Mouse (Mus musculus): Measurements from ENCODE around the gene Vegfb. TPM values are rescaled to one million over a fixed set of nuclear protein-coding genes. Genes with fewer than 3 reads are reported as not detected.
A peak's percentile ranks its signal among the peaks of the same experiment; 100 is the strongest.

Gene Vegfb
- polyA plus RNA-seq, 1 experiment from 2014 or later, result 91.1 TPM

DNA sequence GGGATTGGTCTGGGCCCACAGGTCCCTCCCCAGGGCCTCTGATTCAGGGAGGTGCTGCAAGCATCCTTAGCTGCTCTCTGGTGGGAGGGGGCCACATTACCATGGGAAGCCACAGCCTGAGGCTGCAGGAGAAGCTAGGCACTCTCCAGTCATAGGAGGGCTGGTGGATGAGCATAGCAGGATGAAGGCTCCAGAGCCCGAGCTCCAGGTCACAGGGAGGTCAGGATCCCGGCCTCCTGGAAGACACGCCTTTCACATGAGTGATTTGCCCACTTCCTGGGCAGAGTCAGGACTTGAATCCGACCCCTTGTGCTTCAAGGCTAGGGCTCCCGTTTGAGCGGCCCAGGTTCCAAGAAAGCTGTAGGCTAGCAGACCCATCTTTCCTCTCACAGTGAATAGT lies 15.8 kb downstream of the Vegfb start:
- H3K79me2 ChIP-seq (ENCODE audit: inconsistent target), result peaks cover 33% of the 10 kb centered on the region
- no peak overlapping the region for H3K27ac ChIP-seq
- no peak overlapping the region for H3K4me3 ChIP-seq (ENCODE audit: inconsistent target)
- peaks cover 2% of the 10 kb centered on the region; the same call in 1 of the 2 replicates for H3K36me3 ChIP-seq (ENCODE audit: inconsistent target)
- WGBS (ENCODE audit: missing documents), result 88% methylated on average over 6 of the region's 6 CpGs

- Histone ChIP-seq H3K4me3 (ENCODE audit: inconsistent target) (no peak overlapping the region), H3K27ac (no peak overlapping the region), H3K79me2 (ENCODE audit: inconsistent target) (peaks cover 23% of the 10 kb centered on the region), H3K36me3 (ENCODE audit: inconsistent target) (peaks cover 12% of the 10 kb centered on the region)
- 48% methylated on average over 7 of the region's 11 CpGs for WGBS (ENCODE audit: missing documents)
Observed at GRCm38 (mm10) chr19:6970460-6971085, 16.9 kb downstream of the Vegfb start.

DNA sequence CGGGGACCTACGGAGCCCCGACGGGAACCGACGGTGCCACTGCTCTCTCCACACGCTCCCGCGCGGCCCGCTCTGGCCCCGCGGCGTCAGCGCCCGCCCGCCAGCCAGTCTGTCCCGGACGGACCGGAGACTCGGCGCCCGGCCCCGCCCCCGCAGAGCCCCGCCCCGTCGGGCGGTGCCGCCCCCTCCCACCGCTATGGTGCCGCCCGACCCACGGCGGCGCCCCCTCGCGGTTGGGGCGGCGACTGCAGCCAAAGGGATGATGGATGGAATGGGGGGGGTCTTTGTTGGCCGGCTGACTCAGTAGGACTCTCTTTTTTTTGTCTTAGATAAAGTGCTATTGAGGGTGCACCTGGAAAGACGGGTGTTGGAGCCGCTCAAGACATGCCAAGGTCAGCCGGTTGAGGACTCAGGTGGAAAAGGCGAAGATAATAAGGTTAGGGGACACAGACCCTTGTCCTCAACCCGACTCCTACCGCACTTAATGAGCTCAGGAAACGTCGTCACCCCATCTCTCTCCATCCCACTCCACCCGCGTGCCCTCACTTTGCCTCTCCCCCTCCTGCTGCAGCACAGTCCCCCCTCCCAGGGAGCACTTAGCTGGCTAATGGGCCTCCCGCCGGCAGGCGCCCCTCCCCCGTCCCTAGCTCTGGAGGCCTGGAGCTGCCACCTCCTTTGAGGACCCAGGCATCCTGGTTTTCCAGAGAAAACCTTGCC lies 17.6 kb downstream of the Vegfb start:
- peaks cover 20% of the 10 kb centered on the region; the same call in 1 of the 2 replicates for H3K79me2 ChIP-seq (ENCODE audit: inconsistent target)
- H3K27ac ChIP-seq, result no peak overlapping the region
- peaks cover 20% of the 10 kb centered on the region for H3K36me3 ChIP-seq (ENCODE audit: inconsistent target)
- WGBS (ENCODE audit: missing documents), result 4% methylated on average over 37 of the region's 55 CpGs
- peak overlapping the region; percentile 57; the same call in 1 of the 2 replicates for H3K4me3 ChIP-seq (ENCODE audit: inconsistent target)

DNA sequence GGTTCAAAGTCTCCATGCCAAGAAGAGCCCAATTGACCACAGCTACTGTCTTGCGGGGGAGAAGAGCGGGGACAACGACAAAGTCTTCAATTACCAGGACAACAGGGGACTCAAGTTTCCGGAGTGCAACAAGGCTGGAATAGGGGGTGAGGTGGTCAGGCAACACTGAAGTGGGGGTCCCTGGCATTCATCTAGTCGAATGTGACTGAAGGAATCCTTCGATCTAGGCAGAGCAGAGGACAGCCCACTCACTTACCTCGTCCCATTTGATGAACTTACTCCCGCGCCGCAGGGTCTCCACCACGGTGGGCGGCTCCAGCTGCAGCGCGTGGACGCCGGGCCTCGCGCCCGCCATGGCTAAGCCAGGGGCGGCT lies 18.2 kb downstream of the Vegfb start:
- under 1% methylated on average over 20 of the region's 20 CpGs for WGBS (ENCODE audit: missing documents)
- peaks cover 25% of the 10 kb centered on the region for H3K36me3 ChIP-seq (ENCODE audit: inconsistent target)
- peak overlapping the region; percentile 57 for H3K4me3 ChIP-seq (ENCODE audit: inconsistent target)
- peaks cover 20% of the 10 kb centered on the region; the same call in 1 of the 2 replicates for H3K79me2 ChIP-seq (ENCODE audit: inconsistent target)
- peak overlapping the region; percentile 3; the same call in 1 of the 2 replicates for H3K27ac ChIP-seq

GRCm38 (mm10) chr19:6968491-6969271 lies 18.8 kb downstream of the Vegfb start:
- peak overlapping the region; percentile 57 for H3K4me3 ChIP-seq (ENCODE audit: inconsistent target)
- 6% methylated on average over 15 of the region's 15 CpGs for whole genome bisulfite sequencing (ENCODE audit: missing documents)
- H3K36me3 ChIP-seq (ENCODE audit: inconsistent target), result peaks cover 31% of the 10 kb centered on the region
- peak overlapping the region; percentile 3; the same call in 1 of the 2 replicates for H3K27ac ChIP-seq
- H3K79me2 ChIP-seq (ENCODE audit: inconsistent target), result peaks cover 20% of the 10 kb centered on the region; the same call in 1 of the 2 replicates

DNA sequence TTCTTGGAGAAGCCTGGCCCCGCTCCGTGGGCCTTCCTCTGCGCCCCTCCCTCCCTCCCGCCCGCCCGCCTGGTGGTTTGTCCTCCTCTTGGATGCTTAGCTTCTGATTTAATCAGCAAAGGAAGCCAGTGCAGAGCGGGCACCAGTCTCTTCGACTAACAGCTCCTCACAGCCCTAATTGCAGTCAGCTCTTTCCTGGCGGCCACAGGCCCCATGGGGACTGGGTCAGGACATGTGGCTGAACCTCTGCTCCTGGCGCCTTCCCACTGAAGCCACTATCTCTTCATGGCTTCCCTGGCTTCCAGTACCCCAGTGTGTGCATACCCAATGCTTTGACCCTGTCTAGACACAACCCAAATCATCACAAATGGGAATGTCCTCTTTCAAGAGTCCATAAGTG lies 31.0 kb downstream of the Vegfb start:
- H3K79me2 ChIP-seq (ENCODE audit: inconsistent target), result no peaks in the 10 kb centered on the region
- H3K4me3 ChIP-seq (ENCODE audit: inconsistent target), result no peak overlapping the region
- no peak overlapping the region for H3K27ac ChIP-seq
- H3K36me3 ChIP-seq (ENCODE audit: inconsistent target), result peaks cover 66% of the 10 kb centered on the region
- WGBS (ENCODE audit: missing documents), result 95% methylated on average over 6 of the region's 10 CpGs

DNA sequence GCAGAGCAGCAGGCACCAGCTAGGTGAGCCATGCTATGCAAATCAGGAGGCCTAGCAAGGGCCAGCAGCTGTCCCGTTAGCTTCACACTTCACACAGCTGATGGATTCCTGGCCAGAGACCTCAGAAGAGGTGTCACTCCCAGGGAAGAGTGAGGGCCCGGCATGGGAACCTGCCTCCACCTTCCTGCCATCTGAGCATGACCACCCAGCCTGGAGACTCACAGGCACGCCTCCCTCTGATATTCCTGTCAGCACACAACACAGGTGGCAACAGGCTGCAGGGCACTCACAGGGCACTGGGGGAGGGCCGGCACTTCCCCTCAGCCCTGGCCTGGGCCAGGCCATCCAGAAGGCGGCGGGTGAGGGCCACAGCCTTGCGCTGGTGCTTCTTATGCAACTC lies 32.0 kb downstream of the Vegfb start:
- no peak overlapping the region for H3K27ac ChIP-seq
- H3K4me3 ChIP-seq (ENCODE audit: inconsistent target), result no peak overlapping the region
- no peaks in the 10 kb centered on the region for H3K79me2 ChIP-seq (ENCODE audit: inconsistent target)
- peaks cover 62% of the 10 kb centered on the region for H3K36me3 ChIP-seq (ENCODE audit: inconsistent target)
- 93% methylated on average over 7 of the region's 7 CpGs for WGBS (ENCODE audit: missing documents)

DNA sequence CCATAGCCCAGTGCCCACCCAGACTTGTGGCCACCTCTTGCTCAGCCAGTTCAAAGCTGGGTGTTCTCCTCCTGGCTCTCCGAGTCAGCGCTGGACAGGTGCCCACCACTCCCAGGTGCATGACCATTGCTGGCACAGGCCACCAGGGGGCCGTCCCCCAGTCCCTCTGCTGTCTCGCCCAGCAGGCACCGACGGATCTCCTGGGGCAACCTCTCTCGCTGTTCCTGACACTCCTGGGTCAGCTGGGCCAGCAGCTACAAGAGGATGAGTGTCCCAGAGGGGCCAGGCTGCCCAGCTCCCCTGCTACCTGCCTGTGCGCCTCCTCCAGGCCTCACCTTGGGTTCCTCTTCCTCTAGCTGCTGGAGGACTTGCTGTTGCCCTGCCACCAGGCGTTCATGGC lies 33.4 kb downstream of the Vegfb start:
- Histone ChIP-seq H3K36me3 (ENCODE audit: inconsistent target) (peaks cover 48% of the 10 kb centered on the region), H3K79me2 (ENCODE audit: inconsistent target) (no peaks in the 10 kb centered on the region; the same call in 1 of the 2 replicates), H3K4me3 (ENCODE audit: inconsistent target) (no peak overlapping the region), H3K27ac (no peak overlapping the region)
- 76% methylated on average over 8 of the region's 9 CpGs for WGBS (ENCODE audit: missing documents)

DNA sequence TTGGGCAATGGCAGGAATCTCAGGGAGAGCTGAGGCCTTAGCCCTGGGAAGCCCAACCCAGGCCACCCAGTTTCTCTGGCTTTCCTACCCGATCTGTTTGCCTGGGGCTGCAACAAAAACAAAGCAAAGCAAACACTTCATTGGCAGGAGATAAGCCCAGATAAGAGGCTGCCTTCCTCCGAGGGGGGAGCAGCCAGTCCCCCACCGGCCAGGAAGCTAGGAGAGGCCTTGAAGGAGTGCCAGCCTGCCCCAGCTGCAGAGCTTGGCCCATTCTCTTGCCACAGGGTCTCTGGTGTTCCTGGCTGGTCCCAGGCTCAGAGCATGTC lies 34.8 kb downstream of the Vegfb start:
- whole genome bisulfite sequencing (ENCODE audit: missing documents), result 15% methylated on average over 3 of the region's 3 CpGs
- no peaks in the 10 kb centered on the region; the same call in 1 of the 2 replicates for H3K79me2 ChIP-seq (ENCODE audit: inconsistent target)
- H3K36me3 ChIP-seq (ENCODE audit: inconsistent target), result peaks cover 34% of the 10 kb centered on the region
- H3K4me3 ChIP-seq (ENCODE audit: inconsistent target), result peak overlapping the region; percentile 71
- H3K27ac ChIP-seq, result peak overlapping the region; percentile 92

GRCm38 (mm10) chr19:6951994-6952711 lies 35.3 kb downstream of the Vegfb start:
- peaks cover 29% of the 10 kb centered on the region for H3K36me3 ChIP-seq (ENCODE audit: inconsistent target)
- peak overlapping the region; percentile 92 for H3K27ac ChIP-seq
- peak overlapping the region; percentile 71 for H3K4me3 ChIP-seq (ENCODE audit: inconsistent target)
- 5% methylated on average over 31 of the region's 31 CpGs for WGBS (ENCODE audit: missing documents)
- no peaks in the 10 kb centered on the region; the same call in 1 of the 2 replicates for H3K79me2 ChIP-seq (ENCODE audit: inconsistent target)

DNA sequence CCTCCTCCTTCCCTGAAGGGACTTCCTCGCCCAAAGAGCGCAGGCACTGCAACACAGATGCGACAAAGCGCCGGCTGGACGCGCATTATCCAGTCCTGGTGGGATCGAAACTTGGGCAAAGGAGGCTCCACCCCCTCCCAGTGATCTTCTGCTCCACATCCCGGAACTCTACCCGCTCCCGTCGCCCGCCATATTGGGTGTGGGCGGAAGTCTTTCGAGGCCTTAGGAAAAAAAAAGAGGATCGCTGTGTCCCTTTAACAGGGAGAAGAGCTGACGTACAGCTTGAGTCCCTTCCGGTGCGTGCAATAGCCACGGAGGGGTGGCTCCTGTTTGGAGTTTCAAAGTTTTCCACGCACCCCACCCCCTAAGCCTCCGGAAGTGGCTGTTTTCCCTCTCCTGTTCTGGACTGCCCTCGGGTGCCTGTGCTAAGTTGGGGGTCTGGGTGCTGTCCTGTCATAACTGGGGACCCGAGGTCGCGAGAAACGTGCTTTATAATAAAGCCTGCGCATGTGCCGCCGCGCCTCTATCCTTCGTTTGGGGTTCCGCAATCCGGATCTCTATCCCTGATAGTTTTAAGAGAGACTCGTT lies 36.0 kb downstream of the Vegfb start:
- Histone ChIP-seq H3K27ac (peak overlapping the region; percentile 92), H3K36me3 (ENCODE audit: inconsistent target) (peaks cover 22% of the 10 kb centered on the region), H3K4me3 (ENCODE audit: inconsistent target) (peak overlapping the region; percentile 71), H3K79me2 (ENCODE audit: inconsistent target) (no peaks in the 10 kb centered on the region; the same call in 1 of the 2 replicates)
- WGBS (ENCODE audit: missing documents), result under 1% methylated on average over 35 of the region's 35 CpGs

DNA sequence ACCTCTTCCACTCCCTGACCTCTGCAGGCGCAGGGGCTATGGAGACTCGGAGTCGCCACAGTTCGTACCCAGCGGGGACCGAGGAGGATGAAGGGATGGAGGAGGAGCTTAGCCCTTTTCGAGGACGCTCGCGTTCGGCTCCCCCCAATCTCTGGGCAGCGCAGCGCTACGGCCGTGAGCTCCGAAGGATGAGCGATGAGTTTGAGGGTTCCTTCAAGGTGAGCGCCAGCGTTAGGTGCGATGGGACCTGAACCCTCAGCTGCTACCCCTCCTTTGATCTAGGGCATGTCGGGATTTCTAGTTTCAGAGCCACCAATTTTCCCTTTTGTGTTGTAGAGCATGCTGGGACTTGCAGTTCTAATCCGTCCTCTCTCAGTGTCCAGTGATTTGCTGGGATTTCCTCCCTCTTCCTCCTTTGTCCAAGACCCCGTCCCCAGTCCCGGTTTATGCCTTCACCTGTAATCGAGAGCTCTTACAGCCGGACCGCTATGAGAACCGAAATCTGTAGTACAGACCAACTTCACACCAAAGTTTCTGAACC lies 36.8 kb downstream of the Vegfb start:
- no peaks in the 10 kb centered on the region; the same call in 1 of the 2 replicates for H3K79me2 ChIP-seq (ENCODE audit: inconsistent target)
- peak overlapping the region; percentile 92 for H3K27ac ChIP-seq
- peaks cover 16% of the 10 kb centered on the region for H3K36me3 ChIP-seq (ENCODE audit: inconsistent target)
- WGBS (ENCODE audit: missing documents), result under 1% methylated on average over 28 of the region's 28 CpGs
- H3K4me3 ChIP-seq (ENCODE audit: inconsistent target), result peak overlapping the region; percentile 71

- 79% methylated on average over 5 of the region's 5 CpGs for WGBS (ENCODE audit: missing documents)
- H3K36me3 ChIP-seq (ENCODE audit: inconsistent target), result peaks cover 14% of the 10 kb centered on the region; the same call in 1 of the 2 replicates
- peak overlapping the region; percentile 71 for H3K4me3 ChIP-seq (ENCODE audit: inconsistent target)
Observed at GRCm38 (mm10) chr19:6949951-6950350, 37.5 kb downstream of the Vegfb start.

More at GRCm38 (mm10) chr19:6949951-6950350, 37.5 kb downstream of the Vegfb start:
- Histone ChIP-seq H3K79me2 (ENCODE audit: inconsistent target) (no peaks in the 10 kb centered on the region; the same call in 1 of the 2 replicates), H3K27ac (no peak overlapping the region)

Measured in macrophage (primary cell).